Mouse (Mus musculus): ENCODE results near the gene Cmah. TPM values are rescaled to one million over a fixed set of nuclear protein-coding genes. Genes with fewer than 3 reads are reported as not detected.

The Cmah gene
- polyA plus RNA-seq, 1 experiment from 2014 or later, result 0.54 TPM

- Histone ChIP-seq H3K9me3 (no peaks in the 10 kb centered on the region), H3K4me2 (no peak overlapping the region), H3K27me3 (replicated peaks) (no peaks in the 10 kb centered on the region), H3K4me1 (no peaks in the 10 kb centered on the region), H3K27ac (no peak overlapping the region), H3K4me3 (replicated peaks) (no peak overlapping the region), H3K36me3 (no peaks in the 10 kb centered on the region), H3K9ac (no peak overlapping the region)
- ATAC-seq (ENCODE audit: insufficient read depth, low FRiP score, low read depth), result no peak
- WGBS, result 83% methylated on average over 4 of the region's 4 CpGs
Observed at GRCm38 (mm10) chr13:24488526-24489070, 161.4 kb downstream of the Cmah start.

GRCm38 (mm10) chr13:24489515-24489914, 162.3 kb downstream of the Cmah start:
- Histone ChIP-seq H3K4me3 (replicated peaks) (no peak overlapping the region), H3K9ac (no peak overlapping the region), H3K4me2 (no peak overlapping the region), H3K36me3 (no peaks in the 10 kb centered on the region), H3K27ac (no peak overlapping the region), H3K27me3 (replicated peaks) (no peaks in the 10 kb centered on the region), H3K9me3 (no peaks in the 10 kb centered on the region), H3K4me1 (no peaks in the 10 kb centered on the region)
- ATAC-seq (ENCODE audit: insufficient read depth, low FRiP score, low read depth), result no peak
- whole genome bisulfite sequencing, result 78% methylated on average over 3 of the region's 3 CpGs

GRCm38 (mm10) chr13:24490041-24490440, 162.8 kb downstream of the Cmah start:
- no peak overlapping the region for H3K27ac ChIP-seq
- no peak overlapping the region for H3K4me3 ChIP-seq (replicated peaks)
- no peaks in the 10 kb centered on the region for H3K27me3 ChIP-seq (replicated peaks)
- no peaks in the 10 kb centered on the region for H3K36me3 ChIP-seq
- no peak overlapping the region for H3K9ac ChIP-seq
- H3K9me3 ChIP-seq, result no peaks in the 10 kb centered on the region
- no peak for ATAC-seq (ENCODE audit: insufficient read depth, low FRiP score, low read depth)
- H3K4me2 ChIP-seq, result no peak overlapping the region
- no peaks in the 10 kb centered on the region for H3K4me1 ChIP-seq
- WGBS, result 72% methylated on average over 3 of the region's 3 CpGs

GRCm38 (mm10) chr13:24491101-24491500, 163.9 kb downstream of the Cmah start:
- Histone ChIP-seq H3K36me3 (no peaks in the 10 kb centered on the region), H3K27ac (no peak overlapping the region), H3K4me1 (no peaks in the 10 kb centered on the region), H3K4me2 (no peak overlapping the region), H3K9me3 (no peaks in the 10 kb centered on the region), H3K9ac (no peak overlapping the region), H3K4me3 (replicated peaks) (no peak overlapping the region), H3K27me3 (replicated peaks) (no peaks in the 10 kb centered on the region)
- WGBS, result 74% methylated on average over 3 of the region's 3 CpGs
- ATAC-seq (ENCODE audit: insufficient read depth, low FRiP score, low read depth), result no peak

- H3K9me3 ChIP-seq, result no peaks in the 10 kb centered on the region
- ATAC-seq (ENCODE audit: insufficient read depth, low FRiP score, low read depth), result no peak
- H3K4me2 ChIP-seq, result no peak overlapping the region
- no peaks in the 10 kb centered on the region for H3K27me3 ChIP-seq (replicated peaks)
- no peaks in the 10 kb centered on the region for H3K4me1 ChIP-seq
- H3K9ac ChIP-seq, result no peak overlapping the region
- no peak overlapping the region for H3K27ac ChIP-seq
- 76% methylated on average over 3 of the region's 3 CpGs for WGBS
- H3K36me3 ChIP-seq, result no peaks in the 10 kb centered on the region
- H3K4me3 ChIP-seq (replicated peaks), result no peak overlapping the region
Observed at GRCm38 (mm10) chr13:24493784-24494183, 166.6 kb downstream of the Cmah start.

- ATAC-seq (ENCODE audit: insufficient read depth, low FRiP score, low read depth), result no peak
- H3K36me3 ChIP-seq, result no peaks in the 10 kb centered on the region
- WGBS, result 75% methylated on average over 5 of the region's 5 CpGs
- no peak overlapping the region for H3K27ac ChIP-seq
- no peaks in the 10 kb centered on the region for H3K9me3 ChIP-seq
- H3K4me3 ChIP-seq (replicated peaks), result no peak overlapping the region
- H3K27me3 ChIP-seq (replicated peaks), result no peaks in the 10 kb centered on the region
- H3K4me1 ChIP-seq, result no peaks in the 10 kb centered on the region
- no peak overlapping the region for H3K9ac ChIP-seq
- H3K4me2 ChIP-seq, result no peak overlapping the region
Observed at GRCm38 (mm10) chr13:24496353-24496752, 169.1 kb downstream of the Cmah start.

GRCm38 (mm10) chr13:24497001-24497400, 169.8 kb downstream of the Cmah start:
- no peak overlapping the region for H3K4me2 ChIP-seq
- H3K9ac ChIP-seq, result no peak overlapping the region
- no peak for ATAC-seq (ENCODE audit: insufficient read depth, low FRiP score, low read depth)
- H3K4me1 ChIP-seq, result no peaks in the 10 kb centered on the region
- H3K4me3 ChIP-seq (replicated peaks), result no peak overlapping the region
- no peaks in the 10 kb centered on the region for H3K36me3 ChIP-seq
- 60% methylated on average over 12 of the region's 12 CpGs for WGBS
- H3K27me3 ChIP-seq (replicated peaks), result no peaks in the 10 kb centered on the region
- no peak overlapping the region for H3K27ac ChIP-seq
- no peaks in the 10 kb centered on the region for H3K9me3 ChIP-seq

- Histone ChIP-seq H3K4me1 (no peaks in the 10 kb centered on the region), H3K9me3 (no peaks in the 10 kb centered on the region), H3K36me3 (no peaks in the 10 kb centered on the region), H3K27ac (no peak overlapping the region), H3K9ac (no peak overlapping the region), H3K27me3 (replicated peaks) (no peaks in the 10 kb centered on the region), H3K4me3 (replicated peaks) (no peak overlapping the region), H3K4me2 (no peak overlapping the region)
- WGBS, result 82% methylated on average over 6 of the region's 6 CpGs
- ATAC-seq (ENCODE audit: insufficient read depth, low FRiP score, low read depth), result no peak
Observed at GRCm38 (mm10) chr13:24498342-24498741, 171.1 kb downstream of the Cmah start.

- WGBS, result 35% methylated on average over 3 of the region's 3 CpGs
- no peak for ATAC-seq (ENCODE audit: insufficient read depth, low FRiP score, low read depth)
- Histone ChIP-seq H3K36me3 (no peaks in the 10 kb centered on the region), H3K27ac (no peak overlapping the region), H3K9ac (no peak overlapping the region), H3K4me2 (no peak overlapping the region), H3K4me1 (no peaks in the 10 kb centered on the region), H3K9me3 (no peaks in the 10 kb centered on the region), H3K4me3 (replicated peaks) (no peak overlapping the region), H3K27me3 (replicated peaks) (no peaks in the 10 kb centered on the region)
Observed at GRCm38 (mm10) chr13:24499505-24499904, 172.3 kb downstream of the Cmah start.

- Histone ChIP-seq H3K4me1 (no peaks in the 10 kb centered on the region), H3K36me3 (no peaks in the 10 kb centered on the region), H3K4me3 (replicated peaks) (no peak overlapping the region), H3K27ac (no peak overlapping the region), H3K27me3 (replicated peaks) (no peaks in the 10 kb centered on the region), H3K4me2 (no peak overlapping the region), H3K9me3 (no peaks in the 10 kb centered on the region), H3K9ac (no peak overlapping the region)
- WGBS, result 80% methylated on average over 25 of the region's 25 CpGs
- no peak for ATAC-seq (ENCODE audit: insufficient read depth, low FRiP score, low read depth)
Observed at GRCm38 (mm10) chr13:24501179-24501905, 174.1 kb downstream of the Cmah start.

GRCm38 (mm10) chr13:24501919-24502318, 174.7 kb downstream of the Cmah start:
- no peaks in the 10 kb centered on the region for H3K27me3 ChIP-seq (replicated peaks)
- H3K27ac ChIP-seq, result no peak overlapping the region
- no peak overlapping the region for H3K9ac ChIP-seq
- no peaks in the 10 kb centered on the region for H3K4me1 ChIP-seq
- H3K36me3 ChIP-seq, result no peaks in the 10 kb centered on the region
- no peak overlapping the region for H3K4me3 ChIP-seq (replicated peaks)
- H3K4me2 ChIP-seq, result no peak overlapping the region
- H3K9me3 ChIP-seq, result no peaks in the 10 kb centered on the region
- ATAC-seq (ENCODE audit: insufficient read depth, low FRiP score, low read depth), result no peak
- WGBS, result 78% methylated on average over 3 of the region's 3 CpGs

- H3K27me3 ChIP-seq (replicated peaks), result no peaks in the 10 kb centered on the region
- H3K36me3 ChIP-seq, result no peaks in the 10 kb centered on the region
- H3K9me3 ChIP-seq, result no peaks in the 10 kb centered on the region
- no peaks in the 10 kb centered on the region for H3K4me1 ChIP-seq
- H3K27ac ChIP-seq, result no peak overlapping the region
- H3K9ac ChIP-seq, result no peak overlapping the region
- WGBS, result 86% methylated on average over 5 of the region's 5 CpGs
- no peak for ATAC-seq (ENCODE audit: insufficient read depth, low FRiP score, low read depth)
- no peak overlapping the region for H3K4me3 ChIP-seq (replicated peaks)
- no peak overlapping the region for H3K4me2 ChIP-seq
Observed at GRCm38 (mm10) chr13:24505812-24506211, 178.6 kb downstream of the Cmah start.
